Mouse (Mus musculus) olfactory bulb, adult 2 months (tissue): ENCODE data around the gene 4930519G04Rik.

Source experiments
- CTCF ChIP-seq: fragments of 200-500 bp; IDR thresholded peaks from 2 replicates; pipeline ENCODE4 v1.5.1; 2012; ENCODE audit warnings: low read depth, mild to moderate bottlenecking, low read length, moderate library complexity; ENCODE audit not compliant: insufficient read depth
- POLR2A ChIP-seq: fragments of 200-500 bp; IDR thresholded peaks from 2 replicates; pipeline ENCODE4 v1.6.1; 2012; ENCODE audit warnings: mild to moderate bottlenecking, low read depth, low read length, moderate library complexity; ENCODE audit not compliant: insufficient read depth

GRCm38 (mm10) chr5:114913686-114914085, 60.2 kb downstream of the 4930519G04Rik start:
- TF ChIP-seq POLR2A (no peak), CTCF (no peak)
